Mouse (Mus musculus) layer of hippocampus, adult 9-11 months (tissue): ENCODE data around the gene Stard13.

Experiments
- DNase-seq: peaks from one replicate; pipeline ENCODE4 v3.0.0; 2022

Gene Stard13

DNA sequence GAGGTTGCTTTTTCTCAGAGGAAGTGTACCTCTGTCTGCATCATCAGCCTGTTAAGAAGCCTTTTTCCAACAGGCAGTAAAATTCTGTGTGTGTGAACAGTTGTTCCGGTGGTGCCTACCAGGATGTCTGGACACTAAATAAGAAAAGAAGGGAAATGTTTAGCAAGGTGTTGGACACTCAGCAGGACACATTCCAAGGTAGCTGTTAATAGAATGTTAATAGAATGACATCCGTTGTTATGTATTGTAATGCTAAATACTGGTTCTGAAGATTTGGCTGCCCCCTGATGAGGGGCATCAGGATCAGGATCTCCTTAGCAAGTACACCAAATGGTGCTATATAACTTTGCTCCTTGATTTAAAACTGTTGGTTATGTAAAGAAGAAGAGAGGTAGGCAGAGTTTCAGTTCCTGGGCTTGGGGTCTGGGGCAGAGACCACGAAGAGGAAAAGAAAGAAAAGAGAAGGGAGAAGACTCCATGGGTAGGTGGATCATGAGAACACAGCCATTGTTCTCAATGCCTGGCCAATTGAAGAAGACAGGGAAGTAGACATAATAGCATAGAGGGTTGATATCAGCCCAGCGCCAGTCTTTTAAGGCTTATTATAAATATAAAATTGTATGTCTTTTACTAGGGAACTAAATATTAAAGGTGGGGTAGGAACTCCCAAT is 9.8 kb downstream of the Stard13 start:
- no peak for DNase-seq

- no peak for DNase-seq
Measured at GRCm38 (mm10) chr5:151222791-151223190, 10.8 kb downstream of the Stard13 start.

GRCm38 (mm10) chr5:151218689-151219115 is 14.9 kb downstream of the Stard13 start:
- DNase-seq, result peak; percentile 14

DNA sequence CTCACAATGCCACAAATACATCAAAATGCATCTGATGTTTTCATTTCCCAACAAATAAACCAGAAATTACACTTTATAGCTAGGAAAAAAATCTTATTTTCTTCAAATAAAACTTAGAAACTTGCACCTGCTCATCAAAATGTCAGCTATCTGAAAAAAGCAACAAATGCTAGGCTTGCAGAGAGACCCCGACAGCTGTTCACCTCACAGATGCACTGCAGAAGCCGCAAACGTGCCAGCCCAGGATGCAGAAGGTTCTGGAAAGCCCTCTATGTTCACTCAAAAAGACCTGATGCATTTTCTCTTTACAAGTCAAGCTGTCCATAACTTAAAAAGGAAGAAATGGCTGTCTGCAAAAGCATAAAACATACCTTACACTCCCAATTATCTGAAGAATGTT is 20.5 kb downstream of the Stard13 start:
- DNase-seq, result no peak

DNA sequence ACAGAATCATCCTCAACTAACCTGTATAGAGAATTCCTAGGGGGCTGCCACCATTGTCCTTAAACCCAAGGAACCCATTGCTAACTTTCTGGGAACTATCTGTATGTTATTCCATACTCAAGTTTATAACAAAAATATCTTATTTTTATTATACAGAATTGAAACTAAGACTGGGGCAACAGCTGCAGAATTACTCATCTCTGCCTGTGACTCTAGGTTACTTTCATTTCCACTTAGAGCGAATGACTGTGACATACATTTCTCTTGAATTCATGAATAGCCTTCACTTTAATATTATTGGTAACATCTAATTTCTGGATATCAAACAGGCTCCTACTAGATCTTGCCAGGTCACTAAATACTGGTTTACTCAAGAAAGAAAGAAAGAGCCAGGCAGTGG is 22.8 kb downstream of the Stard13 start:
- DNase-seq, result no peak

GRCm38 (mm10) chr5:151210060-151210459 is 23.6 kb downstream of the Stard13 start:
- DNase-seq, result no peak

DNA sequence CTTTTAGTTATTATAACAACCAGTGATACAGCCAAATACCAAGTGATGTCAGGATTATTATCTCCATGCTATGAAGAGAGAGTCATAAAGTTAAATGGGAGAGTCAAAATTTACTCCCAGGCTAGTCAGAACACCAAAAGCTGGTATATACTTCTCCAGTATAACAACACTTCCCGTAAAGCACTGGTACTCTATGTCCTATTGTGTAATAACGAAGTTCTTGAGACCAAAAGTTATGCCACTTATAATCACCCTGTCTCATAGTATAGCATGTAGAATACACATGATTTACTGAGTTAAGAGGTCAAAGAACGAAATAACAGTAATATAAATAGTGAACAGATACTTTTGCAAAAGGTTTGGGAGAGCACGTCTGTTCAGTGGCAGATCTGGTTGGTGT is 28.6 kb downstream of the Stard13 start:
- DNase-seq, result no peak

DNA sequence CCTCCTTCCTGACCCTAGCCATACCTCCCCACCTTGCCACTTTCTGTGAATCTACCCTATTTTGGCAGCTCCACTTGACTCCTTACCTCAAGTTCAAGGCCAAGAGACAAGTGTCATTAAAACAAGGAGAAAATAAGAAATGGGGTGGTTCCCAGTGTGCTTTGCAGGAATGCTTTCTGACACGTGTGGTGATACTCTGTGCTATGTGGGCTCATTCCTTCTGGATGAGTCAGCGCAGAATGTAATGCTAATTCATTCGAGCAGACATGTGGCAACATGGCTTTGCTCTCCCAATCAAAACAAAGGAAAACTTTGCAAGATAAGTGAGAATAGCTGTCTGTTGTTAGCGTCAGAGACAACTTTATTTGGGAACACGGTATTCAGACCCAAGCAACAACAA is 30.7 kb downstream of the Stard13 start:
- DNase-seq, result peak; percentile 9

- no peak for DNase-seq
Measured at GRCm38 (mm10) chr5:151201220-151201619, 32.4 kb downstream of the Stard13 start.

DNA sequence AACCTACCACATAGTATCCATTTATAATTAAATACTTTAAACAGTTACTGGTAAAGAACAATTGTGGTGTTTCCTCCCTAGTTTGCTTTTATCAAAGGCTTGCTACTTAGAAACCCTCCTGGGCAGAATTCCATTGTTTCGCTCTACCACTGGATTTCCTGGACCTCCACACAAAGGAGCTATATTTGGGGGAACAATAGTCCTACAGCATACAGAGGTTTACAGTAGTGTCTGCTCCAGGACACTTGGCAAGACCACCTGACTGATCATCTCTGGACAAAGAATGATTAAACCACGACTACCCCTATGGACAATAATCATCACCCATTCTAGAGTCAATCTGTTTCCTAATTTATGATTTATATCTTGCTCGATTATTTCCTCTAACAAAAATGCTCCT is 34.4 kb downstream of the Stard13 start:
- no peak for DNase-seq

- no peak for DNase-seq
Measured at GRCm38 (mm10) chr5:151196603-151197272, 36.9 kb downstream of the Stard13 start.

DNA sequence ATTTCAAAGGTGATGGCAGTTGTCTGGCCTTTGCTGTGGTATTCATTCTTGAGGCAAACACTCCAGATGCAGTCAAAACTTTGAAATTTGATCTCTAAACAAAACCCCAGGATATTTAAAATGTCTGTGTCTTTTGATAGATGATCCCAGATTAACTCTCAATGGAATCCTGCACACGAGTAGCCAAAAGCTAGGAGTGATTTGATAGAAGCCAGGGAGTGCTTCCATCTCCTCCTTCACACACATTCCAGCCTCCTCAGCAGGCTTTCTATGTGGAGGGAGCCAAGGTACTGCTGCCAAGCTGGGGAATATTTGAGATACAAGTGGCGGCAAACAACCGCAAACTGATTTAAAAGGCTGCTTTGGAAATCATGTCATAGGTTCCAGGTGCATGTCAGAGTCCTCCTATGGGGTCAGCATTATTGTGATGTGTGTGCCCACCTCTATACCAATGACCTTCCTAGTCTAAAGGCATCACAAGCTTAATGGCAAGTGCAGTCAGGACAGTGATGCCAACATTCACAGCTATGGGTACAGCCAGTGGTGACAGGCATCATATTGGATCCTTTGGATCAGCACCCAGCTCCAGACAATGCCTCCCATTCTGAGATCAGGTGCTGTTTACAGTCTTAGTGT is 39.6 kb downstream of the Stard13 start:
- DNase-seq, result no peak

GRCm38 (mm10) chr5:151192266-151192665 is 41.4 kb downstream of the Stard13 start:
- no peak for DNase-seq

DNA sequence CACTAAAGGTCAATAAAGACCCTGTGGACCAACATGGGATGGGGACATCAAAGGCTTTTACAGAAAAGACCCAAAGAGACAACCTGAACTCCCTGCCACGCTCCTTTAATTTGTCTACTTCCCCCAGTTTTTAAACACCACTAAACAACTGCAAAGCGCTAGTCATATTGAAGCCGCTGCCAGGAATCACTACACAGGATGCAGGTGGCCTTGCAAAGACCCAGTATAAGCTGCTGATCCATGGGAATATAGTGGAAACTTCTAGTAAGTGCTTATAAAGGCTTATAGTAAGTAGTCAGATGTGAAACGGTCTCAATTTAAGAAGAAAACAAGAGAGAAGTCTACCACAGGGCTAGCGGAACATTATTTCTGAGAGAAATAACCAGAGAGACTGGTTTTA is 42.9 kb downstream of the Stard13 start:
- no peak for DNase-seq

DNA sequence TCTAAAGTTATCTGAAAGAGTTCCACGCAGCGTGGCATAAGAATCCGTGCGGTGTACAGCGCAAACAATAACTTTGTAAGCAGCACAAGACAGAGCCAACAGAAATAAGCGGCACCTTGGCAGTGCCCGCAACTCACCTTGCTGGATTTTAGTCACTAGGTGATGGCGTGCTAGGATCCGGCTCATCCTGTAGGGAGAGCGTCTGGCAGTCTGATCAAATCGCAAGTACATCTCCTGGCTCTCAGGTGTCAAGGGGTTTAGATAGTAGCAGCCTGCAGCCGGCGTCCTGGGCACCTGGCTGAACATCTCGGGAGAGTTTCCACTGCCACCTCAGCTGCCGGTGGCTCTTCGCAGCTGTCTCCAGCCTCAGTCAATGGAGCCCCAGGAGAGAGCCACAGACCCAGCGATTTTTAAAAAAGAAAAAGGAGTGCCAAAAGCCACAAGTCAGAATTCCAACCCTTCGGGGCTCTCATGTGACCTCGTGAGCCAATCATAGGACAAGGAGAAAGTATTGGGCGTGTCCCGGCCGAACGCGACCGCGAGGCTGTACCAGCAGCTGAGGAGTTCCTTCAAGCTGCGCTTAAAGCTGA is 43.8 kb downstream of the Stard13 start:
- DNase-seq, result peak; percentile 34

- no peak for DNase-seq
Measured at GRCm38 (mm10) chr5:151189321-151189720, 44.3 kb downstream of the Stard13 start.

- DNase-seq, result no peak
Measured at GRCm38 (mm10) chr5:151188659-151189058, 45.0 kb downstream of the Stard13 start.

DNA sequence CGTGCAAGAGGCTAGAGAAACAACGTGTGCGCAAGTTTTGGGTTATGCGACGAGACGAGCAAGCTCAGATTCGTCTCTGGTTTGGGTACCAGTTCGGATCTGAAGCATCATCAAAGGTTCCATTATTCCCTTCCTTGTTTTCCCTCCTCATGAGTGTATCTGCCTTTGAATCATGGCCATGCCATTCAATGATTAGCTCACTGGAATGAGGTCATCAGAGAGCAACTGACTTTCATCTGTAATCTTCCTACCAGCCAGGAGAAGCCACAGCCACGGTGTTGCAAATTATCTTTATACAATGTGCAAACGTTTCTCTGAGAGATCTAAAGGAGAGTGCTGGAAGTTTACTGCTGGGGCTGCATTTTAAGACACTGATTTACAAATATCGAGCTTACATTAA is 46.3 kb downstream of the Stard13 start:
- peak; percentile 27 for DNase-seq

GRCm38 (mm10) chr5:151185286-151185856 is 48.3 kb downstream of the Stard13 start:
- no peak for DNase-seq

- no peak for DNase-seq
Measured at GRCm38 (mm10) chr5:151183656-151184240, 49.9 kb downstream of the Stard13 start.

- no peak for DNase-seq
Measured at GRCm38 (mm10) chr5:151181288-151181687, 52.3 kb downstream of the Stard13 start.

GRCm38 (mm10) chr5:151180176-151180785 is 53.4 kb downstream of the Stard13 start:
- no peak for DNase-seq

DNA sequence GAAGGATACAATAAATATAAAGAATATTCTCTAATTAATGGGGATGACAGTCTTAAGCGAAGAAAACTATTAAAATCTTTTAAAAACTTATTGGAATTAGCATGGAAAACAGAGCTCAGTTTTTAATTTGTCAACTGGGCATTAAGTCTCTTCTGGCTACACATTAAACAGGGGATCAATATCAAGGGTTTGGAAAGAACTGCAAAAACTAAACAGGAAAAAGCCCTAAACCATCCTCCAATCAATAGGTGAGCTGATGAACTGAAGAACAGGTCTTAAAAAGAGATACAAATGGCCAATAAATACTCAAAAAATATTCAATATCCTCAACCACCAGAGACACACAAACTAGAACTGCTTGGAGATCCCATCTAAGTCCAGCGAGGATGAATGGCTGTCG is 56.5 kb downstream of the Stard13 start:
- no peak for DNase-seq
